Mouse (Mus musculus) fibroblast of lung, adult 2 months (primary cell): Measurements from ENCODE around the gene Zcwpw1.
"Not testable (repeated sequence)": the region's sequence is repeated elsewhere in the genome, so short reads cannot be mapped to it uniquely, and the experiment has no call there.

ENCODE experiments used
- DNase-seq: peaks from one replicate; pipeline ENCODE4 v3.0.0-alpha.2; 2011; ENCODE audit warnings: low read depth

Gene Zcwpw1

DNA sequence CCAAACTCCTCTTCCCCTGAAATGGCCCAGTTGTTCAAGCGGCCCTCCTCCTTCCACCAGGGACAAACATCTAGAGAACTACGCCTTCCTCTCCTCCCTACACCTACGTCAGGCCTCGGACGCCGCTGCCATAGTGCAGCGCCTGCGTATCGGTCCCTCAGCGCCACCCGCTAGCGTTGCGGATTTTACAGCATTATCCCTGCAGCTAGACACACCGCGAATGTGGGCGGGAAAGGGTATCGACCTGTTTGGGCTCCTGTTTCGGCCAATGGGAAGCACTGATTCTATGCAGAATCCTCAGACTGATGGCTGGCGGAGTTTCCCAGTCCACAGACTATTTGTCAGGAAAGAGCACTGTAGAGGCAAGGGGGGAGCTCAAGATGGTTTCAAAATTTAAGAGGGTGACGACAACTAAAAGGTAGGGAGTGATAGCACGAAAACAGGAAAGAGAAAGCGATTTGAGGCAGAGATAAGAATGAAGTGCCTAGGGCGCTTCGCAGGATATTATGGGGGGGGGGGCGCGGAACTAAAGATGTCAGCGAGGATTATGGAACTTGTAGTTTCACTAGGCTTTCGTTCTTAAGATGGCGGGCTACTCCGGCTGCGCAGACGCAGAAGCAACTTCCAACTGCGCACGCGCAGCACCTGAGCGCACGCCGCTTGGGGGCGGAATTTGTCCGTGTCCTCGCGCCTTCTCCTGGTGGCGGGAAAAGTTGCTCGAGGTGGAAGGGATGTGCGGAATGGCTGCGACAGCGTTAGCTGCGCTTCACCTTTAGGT, at the start of gene Zcwpw1, which contains the start of gene Mepce:
TSS of gene Zcwpw1 (plus strand) at position 648 of the 778 bp plus-strand sequence.
TSS of gene Mepce (minus strand) at position 505 of the 778 bp plus-strand sequence.
- DNase-seq: peak; percentile 90

- DNase-seq: no peak
Measured at GRCm38 (mm10) chr5:137738516-137738915, 49.1 kb upstream of the Zcwpw1 start.

GRCm38 (mm10) chr5:137739471-137739870, 48.1 kb upstream of the Zcwpw1 start:
- no peak for DNase-seq

DNA sequence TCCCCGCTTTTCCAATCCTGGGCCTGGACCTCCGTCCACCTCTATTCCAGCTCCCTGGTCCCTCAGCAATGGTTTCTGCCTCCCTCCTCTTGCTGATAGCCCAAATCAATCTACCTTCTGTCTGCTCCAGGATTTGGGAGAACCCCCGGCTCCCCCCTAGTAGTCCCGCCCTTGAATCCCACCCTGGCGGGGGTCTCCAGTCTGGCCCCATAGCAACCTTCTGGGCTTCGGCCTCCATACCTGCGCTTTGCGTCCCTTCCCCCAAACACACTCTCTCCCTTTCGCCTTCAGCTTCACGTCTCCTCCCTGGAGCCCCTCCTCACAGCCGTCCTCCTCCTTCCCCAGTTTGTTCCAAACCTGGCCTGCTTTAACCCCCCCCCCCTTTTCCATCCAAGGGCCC, 47.1 kb upstream of the Zcwpw1 start:
- DNase-seq: no peak

- no peak for DNase-seq
Measured at GRCm38 (mm10) chr5:137741023-137741931, 46.3 kb upstream of the Zcwpw1 start, which contains the start of gene Nyap1. TSS of gene Nyap1 (minus strand) at chr5:137741607.

DNA sequence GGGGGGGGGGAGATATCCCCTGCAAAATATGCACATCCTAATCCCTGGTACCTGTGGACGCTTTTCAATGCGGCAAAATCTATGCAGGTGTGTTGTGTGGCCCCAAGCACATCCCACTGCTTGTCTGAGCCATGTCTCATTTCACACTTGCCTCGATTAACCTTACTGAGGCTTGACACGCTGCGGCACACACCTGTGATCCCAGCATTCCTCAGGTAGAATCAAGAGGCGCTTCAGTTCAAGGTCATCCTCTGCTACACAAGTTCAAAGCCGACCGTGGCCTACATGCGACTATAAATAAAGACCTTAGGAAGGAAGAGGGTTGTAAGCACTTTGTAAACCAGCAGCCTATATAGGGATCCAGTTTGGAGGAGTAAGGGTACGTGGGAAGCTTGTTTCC, 45.5 kb upstream of the Zcwpw1 start:
- no peak for DNase-seq

GRCm38 (mm10) chr5:137742836-137743235, 44.8 kb upstream of the Zcwpw1 start:
- no peak for DNase-seq

GRCm38 (mm10) chr5:137744197-137744596, 43.4 kb upstream of the Zcwpw1 start:
- no peak for DNase-seq

DNA sequence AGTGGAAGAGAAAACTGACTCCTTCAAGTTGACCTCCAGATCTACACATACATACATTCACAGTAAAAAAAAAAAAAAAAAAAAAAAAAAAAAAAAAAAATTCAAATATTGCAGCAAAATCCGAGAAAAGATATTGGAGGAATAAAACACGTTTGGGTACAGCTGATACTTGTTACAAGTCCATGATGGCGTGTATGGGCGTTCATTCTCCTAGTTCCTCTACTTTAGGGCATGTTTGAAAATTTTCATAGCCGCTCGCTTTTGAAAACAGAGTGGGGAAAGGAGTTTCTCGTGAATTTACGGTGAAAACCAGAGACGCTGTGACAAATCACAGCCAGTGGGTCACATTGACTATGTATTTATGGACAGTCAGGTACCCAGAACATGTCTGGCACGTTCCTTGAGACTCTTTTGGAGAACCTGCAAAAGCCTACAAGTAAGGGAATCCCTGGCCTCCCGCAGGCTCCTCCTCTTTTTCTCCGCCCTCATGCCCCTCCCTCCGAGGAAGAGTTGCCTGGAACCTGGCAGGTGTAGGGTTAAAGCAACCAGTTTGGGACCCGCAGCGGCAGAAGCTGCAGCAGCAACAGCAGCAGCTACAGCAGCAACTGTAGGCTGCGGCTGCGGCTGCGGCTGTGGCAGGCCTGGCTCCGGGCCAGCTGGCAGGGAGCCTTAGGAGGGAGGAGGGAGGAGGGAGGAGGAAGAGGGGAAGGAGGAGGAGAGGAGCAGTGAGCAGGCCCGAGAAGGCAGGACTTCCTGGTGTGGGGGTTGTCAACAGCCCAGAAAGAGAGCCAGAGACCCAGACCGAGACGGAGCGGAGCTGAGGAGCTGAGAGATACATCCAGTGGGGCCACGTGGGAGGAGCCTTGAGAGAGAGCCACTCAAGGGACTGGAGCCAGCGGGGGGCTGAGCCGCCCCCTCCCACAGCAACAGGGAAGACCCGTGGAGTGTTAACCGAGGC, 42.1 kb upstream of the Zcwpw1 start, which contains the start of gene Tsc22d4:
TSS of gene Tsc22d4 (plus strand) at position 517 of the 958 bp plus-strand sequence.
- peak; percentile 72 for DNase-seq

DNA sequence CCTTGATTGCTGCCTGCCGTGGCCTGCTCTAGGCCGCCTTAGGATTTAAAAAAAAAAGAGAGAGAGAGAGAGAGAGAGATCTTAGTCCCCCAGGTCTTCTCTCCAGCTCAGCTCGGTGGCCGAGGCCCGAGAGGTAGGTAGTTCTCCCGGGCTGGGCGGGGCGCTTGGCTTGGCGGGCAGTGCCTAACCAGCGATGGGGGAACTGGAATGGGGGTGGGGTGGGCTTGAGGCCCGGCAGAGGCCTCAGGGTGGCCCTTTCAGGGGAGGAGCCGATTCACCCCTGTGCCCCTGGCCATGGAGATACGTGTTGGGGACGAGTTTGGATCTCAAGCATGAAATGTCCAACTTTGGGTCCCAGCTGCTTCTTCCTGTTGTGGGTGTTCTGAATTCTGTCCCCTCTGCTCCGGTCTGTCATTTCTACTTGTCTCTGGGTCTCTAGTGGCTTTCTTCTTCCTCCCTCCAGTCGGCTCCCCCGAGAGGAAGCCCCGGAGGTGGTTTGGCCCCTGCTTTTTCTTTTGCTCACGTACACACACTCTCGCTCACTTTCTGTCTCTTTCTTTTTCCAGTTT, 41.2 kb upstream of the Zcwpw1 start:
- DNase-seq: no peak

- DNase-seq: no peak
Measured at GRCm38 (mm10) chr5:137746851-137747325, 40.7 kb upstream of the Zcwpw1 start.

- no peak for DNase-seq
Measured at GRCm38 (mm10) chr5:137747326-137747961, 40.2 kb upstream of the Zcwpw1 start.

DNA sequence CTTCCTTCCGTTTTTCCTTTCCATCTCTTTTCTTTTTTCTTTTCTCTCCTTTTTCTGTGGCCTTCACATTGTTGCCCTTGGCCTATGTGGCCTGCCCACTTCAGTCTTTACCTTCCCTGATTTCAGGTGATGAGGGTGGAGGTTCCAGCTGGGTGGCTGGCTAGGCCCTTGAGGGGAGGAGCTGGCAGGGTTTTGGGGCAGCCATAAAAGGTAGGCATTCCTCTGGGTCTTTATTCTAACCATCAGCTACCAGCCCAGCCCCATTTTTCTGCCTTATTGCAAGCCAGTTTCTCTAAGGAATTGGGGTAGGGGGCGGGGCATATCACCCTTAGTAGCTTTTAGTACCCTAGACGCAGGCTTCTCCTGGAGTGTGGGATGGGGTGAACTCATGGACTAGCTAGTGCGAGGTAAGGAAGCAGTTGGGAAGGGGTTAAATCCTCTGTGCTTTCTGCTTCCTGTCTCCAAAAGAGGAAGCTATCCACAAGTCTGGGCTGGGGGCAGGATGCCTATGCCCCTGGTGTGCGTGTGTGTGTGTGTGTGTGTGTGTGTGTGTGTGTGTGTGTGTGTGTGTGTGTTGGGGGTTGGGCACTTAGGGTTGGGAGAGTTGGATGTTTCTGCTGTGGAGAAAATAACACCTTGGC, 39.3 kb upstream of the Zcwpw1 start:
- DNase-seq: no peak

GRCm38 (mm10) chr5:137749196-137749836, 38.3 kb upstream of the Zcwpw1 start:
- no peak for DNase-seq

DNA sequence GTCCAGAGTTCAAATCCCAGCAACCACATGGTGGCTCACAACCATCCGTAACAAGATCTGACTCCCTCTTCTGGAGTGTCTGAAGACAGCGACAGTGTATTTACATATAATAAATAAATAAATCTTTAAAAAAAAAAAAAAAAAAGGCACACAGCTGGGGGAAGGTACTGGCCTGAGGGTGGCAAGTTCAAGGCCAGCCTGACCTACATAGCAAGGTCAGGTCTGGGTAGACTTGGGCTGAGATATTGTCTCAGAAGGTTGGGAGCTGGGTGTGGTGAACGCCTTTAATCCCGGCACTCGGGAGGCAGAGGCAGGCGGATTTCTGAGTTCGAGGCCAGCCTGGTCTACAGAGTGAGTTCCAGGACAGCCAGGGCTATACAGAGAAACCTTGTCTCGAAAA, 37.4 kb upstream of the Zcwpw1 start:
- not testable (repeated sequence) for DNase-seq

- no peak for DNase-seq
Measured at GRCm38 (mm10) chr5:137751221-137751887, 36.2 kb upstream of the Zcwpw1 start.

- DNase-seq: no peak
Measured at GRCm38 (mm10) chr5:137751988-137752387, 35.6 kb upstream of the Zcwpw1 start.

DNA sequence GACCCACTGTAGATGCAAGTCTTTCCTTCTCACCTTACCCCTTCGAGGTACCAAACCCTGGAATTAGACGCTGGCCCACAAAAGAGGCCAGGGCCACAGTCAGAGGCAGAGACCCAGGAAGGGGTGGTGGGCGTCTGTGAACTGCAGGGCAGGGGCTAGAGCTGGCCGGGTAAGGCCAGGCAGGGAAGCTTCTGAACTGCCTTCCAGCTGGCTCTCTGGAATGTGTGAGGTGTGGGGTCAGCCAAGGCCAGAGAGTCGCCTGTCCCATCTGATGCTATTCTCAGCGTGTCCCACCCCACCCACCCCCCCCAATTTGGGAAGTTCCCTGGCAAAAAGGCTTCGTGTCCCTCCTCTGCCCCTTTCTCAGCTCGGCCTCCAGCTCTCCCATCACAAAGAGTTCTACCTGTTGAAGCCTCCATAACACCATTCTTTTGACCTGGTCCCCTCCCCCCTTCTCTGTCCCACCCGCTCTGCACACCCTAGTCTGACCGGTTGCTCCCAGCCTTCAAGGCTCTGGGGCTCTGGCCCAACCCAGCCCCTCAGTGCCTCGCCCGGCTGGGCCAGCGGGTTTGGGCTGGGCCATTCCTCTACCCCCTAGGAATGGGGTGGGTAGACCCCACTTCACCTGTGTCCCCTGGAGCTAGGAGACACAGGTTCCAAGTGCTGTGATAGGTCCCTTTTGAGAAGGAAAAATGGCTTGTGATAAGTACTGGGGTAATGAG, 34.3 kb upstream of the Zcwpw1 start:
- no peak for DNase-seq
